Mouse (Mus musculus) brain, embryonic 14.5 days (tissue): ENCODE measurements around the gene Olfr872.

Experiments used
- CTCF ChIP-seq: fragments of 200-500 bp; IDR thresholded peaks from 2 replicates; pipeline ENCODE4 v1.5.1; 2012; ENCODE audit warnings: inconsistent platforms, mild to moderate bottlenecking, moderate library complexity, borderline replicate concordance; ENCODE audit not compliant: insufficient read depth, insufficient read length; ENCODE audit errors: extremely low read depth
- POLR2A ChIP-seq: fragments of 200-500 bp; IDR thresholded peaks from 2 replicates; pipeline ENCODE4 v1.6.1; 2012; ENCODE audit warnings: mild to moderate bottlenecking, inconsistent platforms, borderline replicate concordance; ENCODE audit not compliant: poor library complexity, insufficient read depth, insufficient read length, severe bottlenecking; ENCODE audit errors: extremely low read depth

DNA sequence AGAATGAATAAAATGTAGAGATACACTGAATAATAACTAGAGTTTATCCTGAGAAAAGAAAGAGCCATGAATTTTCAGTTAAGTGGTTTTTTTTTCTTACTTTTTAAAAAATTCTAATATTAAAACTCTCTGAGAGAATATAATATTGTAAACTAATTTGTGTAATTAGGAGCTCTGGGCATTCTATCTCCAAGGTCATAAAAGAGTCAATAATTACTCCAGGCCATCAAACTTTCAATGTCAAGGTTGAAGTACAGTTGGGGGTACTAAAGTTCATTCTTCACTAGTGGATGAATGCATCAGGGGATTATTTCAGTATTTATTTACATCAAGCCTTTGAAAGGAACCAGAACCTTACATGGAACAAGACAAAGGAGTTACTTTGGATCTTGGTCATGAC lies at the start of gene Olfr872:
- TF ChIP-seq CTCF (no peak), POLR2A (no peak)
